Mouse (Mus musculus) heart, embryonic 12.5 days (tissue): ENCODE results near the gene Traf3ip2. TPM values are rescaled to one million over a fixed set of nuclear protein-coding genes. Genes with fewer than 3 reads are reported as not detected.

Experiments
- ATAC-seq: fragments of 200-750 bp; cut with Nextera tagmentation; 2 replicates; pipeline ENCODE4 v1.8.0; 2017; ENCODE audit warnings: moderate TSS enrichment, moderate library complexity; ENCODE audit not compliant: insufficient number of reproducible peaks, low FRiP score
- H3K27ac ChIP-seq: fragments of 300-500 bp; sonication (generic); 2 replicates; pipeline ENCODE4 v1.5.1; 2016; ENCODE audit warnings: mild to moderate bottlenecking, moderate library complexity; ENCODE audit not compliant: poor library complexity, severe bottlenecking
- H3K27me3 ChIP-seq: fragments of 300-500 bp; sonication (generic); replicated peaks from 2 replicates; pipeline ENCODE4 v1.6.1; 2016; ENCODE audit warnings: mild to moderate bottlenecking, moderate library complexity
- H3K36me3 ChIP-seq: fragments of 300-500 bp; sonication (generic); 2 replicates; pipeline ENCODE4 v1.6.1; 2016; ENCODE audit warnings: mild to moderate bottlenecking, moderate library complexity
- H3K4me1 ChIP-seq: fragments of 300-500 bp; sonication (generic); replicated peaks from 2 replicates; pipeline ENCODE4 v1.6.1; 2016; ENCODE audit warnings: mild to moderate bottlenecking
- H3K4me2 ChIP-seq: fragments of 300-500 bp; sonication (generic); 2 replicates; pipeline ENCODE4 v1.6.1; 2016; ENCODE audit warnings: mild to moderate bottlenecking, moderate library complexity
- H3K4me3 ChIP-seq: fragments of 300-500 bp; sonication (generic); 2 replicates; pipeline ENCODE4 v1.5.1; 2016; ENCODE audit warnings: mild to moderate bottlenecking
- H3K9ac ChIP-seq: fragments of 300-500 bp; sonication (generic); 2 replicates; pipeline ENCODE4 v1.6.1; 2016; ENCODE audit warnings: mild to moderate bottlenecking, moderate library complexity
- H3K9me3 ChIP-seq: fragments of 300-500 bp; sonication (generic); replicated peaks from 2 replicates; pipeline ENCODE4 v1.6.1; 2016; ENCODE audit warnings: mild to moderate bottlenecking, moderate library complexity
- WGBS: fragments of 180-500 bp; shearing (Covaris S2); methylation state at CpG from one replicate; pipeline ENCODE4 v1.1.7; 2016; 5-methylcytosine and 5-hydroxymethylcytosine counted together
- polyA plus RNA-seq: library from polyadenylated mRNA; unstranded; fragments of >200 nt; fragmentation: Nextera tagmentation; extraction: Ambion mirVana; gene quantifications from 2 replicates; pipeline ENCODE4 v1.2.1, GENCODE M21; 2016

Gene Traf3ip2
- polyA plus RNA-seq, 1 experiment from 2014 or later: 11.7 TPM

GRCm38 (mm10) chr10:39620626-39621025, 7.9 kb downstream of the Traf3ip2 start:
- no peak overlapping the region for H3K4me3 ChIP-seq
- no peaks in the 10 kb centered on the region for H3K9me3 ChIP-seq
- no peak overlapping the region for H3K27ac ChIP-seq
- no peak overlapping the region for H3K4me2 ChIP-seq
- peaks cover 13% of the 10 kb centered on the region for H3K4me1 ChIP-seq
- no peak overlapping the region for H3K9ac ChIP-seq
- peaks cover 43% of the 10 kb centered on the region for H3K36me3 ChIP-seq
- WGBS: 69% methylated on average over 5 of the region's 5 CpGs
- no peaks in the 10 kb centered on the region for H3K27me3 ChIP-seq
- no peak for ATAC-seq

- H3K4me2 ChIP-seq: no peak overlapping the region
- ATAC-seq: no peak
- no peaks in the 10 kb centered on the region for H3K9me3 ChIP-seq
- H3K4me1 ChIP-seq: peaks cover 8% of the 10 kb centered on the region
- peaks cover 46% of the 10 kb centered on the region for H3K36me3 ChIP-seq
- no peak overlapping the region for H3K4me3 ChIP-seq
- H3K9ac ChIP-seq: no peak overlapping the region
- no peak overlapping the region for H3K27ac ChIP-seq
- WGBS: 82% methylated on average over 6 of the region's 6 CpGs
- no peaks in the 10 kb centered on the region for H3K27me3 ChIP-seq
Measured at GRCm38 (mm10) chr10:39623806-39624205, 11.1 kb downstream of the Traf3ip2 start.

- Histone ChIP-seq H3K4me3 (no peak overlapping the region), H3K27me3 (no peaks in the 10 kb centered on the region), H3K4me2 (no peak overlapping the region), H3K36me3 (peaks cover 40% of the 10 kb centered on the region), H3K4me1 (peaks cover 18% of the 10 kb centered on the region), H3K9me3 (no peaks in the 10 kb centered on the region), H3K27ac (no peak overlapping the region; the same call in 1 of the 2 replicates), H3K9ac (no peak overlapping the region)
- 67% methylated on average over 12 of the region's 12 CpGs for WGBS
- ATAC-seq: no peak
Measured at GRCm38 (mm10) chr10:39624837-39625625, 12.3 kb downstream of the Traf3ip2 start.

- H3K4me3 ChIP-seq: no peak overlapping the region
- H3K4me1 ChIP-seq: peaks cover 23% of the 10 kb centered on the region
- H3K4me2 ChIP-seq: no peak overlapping the region
- H3K36me3 ChIP-seq: peaks cover 33% of the 10 kb centered on the region
- no peak overlapping the region for H3K9ac ChIP-seq
- no peaks in the 10 kb centered on the region for H3K9me3 ChIP-seq
- no peak overlapping the region for H3K27ac ChIP-seq
- no peaks in the 10 kb centered on the region for H3K27me3 ChIP-seq
- WGBS: 75% methylated on average over 11 of the region's 11 CpGs
- ATAC-seq: no peak
Measured at GRCm38 (mm10) chr10:39625626-39626260, 13.0 kb downstream of the Traf3ip2 start.

GRCm38 (mm10) chr10:39626376-39626775, 13.6 kb downstream of the Traf3ip2 start:
- Histone ChIP-seq H3K9me3 (no peaks in the 10 kb centered on the region), H3K4me2 (no peak overlapping the region), H3K36me3 (peaks cover 26% of the 10 kb centered on the region), H3K4me1 (peaks cover 29% of the 10 kb centered on the region), H3K27ac (no peak overlapping the region), H3K27me3 (no peaks in the 10 kb centered on the region), H3K9ac (no peak overlapping the region), H3K4me3 (no peak overlapping the region)
- no peak for ATAC-seq
- WGBS: 81% methylated on average over 12 of the region's 12 CpGs

GRCm38 (mm10) chr10:39628799-39629517, 16.2 kb downstream of the Traf3ip2 start:
- peaks cover 40% of the 10 kb centered on the region for H3K4me1 ChIP-seq
- no peak overlapping the region for H3K4me2 ChIP-seq
- peak overlapping the region; percentile 86 for H3K27ac ChIP-seq
- H3K36me3 ChIP-seq: peaks cover 18% of the 10 kb centered on the region
- WGBS: 35% methylated on average over 10 of the region's 10 CpGs
- ATAC-seq: peak; percentile 52; the same call in 1 of the 2 replicates
- H3K9ac ChIP-seq: no peak overlapping the region
- no peak overlapping the region for H3K4me3 ChIP-seq
- no peaks in the 10 kb centered on the region for H3K9me3 ChIP-seq
- H3K27me3 ChIP-seq: no peaks in the 10 kb centered on the region

GRCm38 (mm10) chr10:39629746-39630552, 17.2 kb downstream of the Traf3ip2 start:
- peaks cover 40% of the 10 kb centered on the region for H3K4me1 ChIP-seq
- peak overlapping the region; percentile 86 for H3K27ac ChIP-seq
- no peak overlapping the region for H3K9ac ChIP-seq
- H3K27me3 ChIP-seq: no peaks in the 10 kb centered on the region
- no peak overlapping the region for H3K4me3 ChIP-seq
- H3K4me2 ChIP-seq: peak overlapping the region; percentile 36
- no peaks in the 10 kb centered on the region for H3K9me3 ChIP-seq
- ATAC-seq: 0 out of 2 replicates have a peak, but pooled peaks have one; percentile 26
- H3K36me3 ChIP-seq: peaks cover 26% of the 10 kb centered on the region
- WGBS: 34% methylated on average over 18 of the region's 18 CpGs

GRCm38 (mm10) chr10:39630811-39631210, 18.1 kb downstream of the Traf3ip2 start:
- ATAC-seq: no peak
- no peak overlapping the region for H3K4me3 ChIP-seq
- H3K9ac ChIP-seq: 0 out of 2 replicates have a peak overlapping the region, but pooled peaks have one; percentile 37
- H3K27ac ChIP-seq: peak overlapping the region; percentile 86
- H3K4me1 ChIP-seq: peaks cover 36% of the 10 kb centered on the region
- H3K36me3 ChIP-seq: peaks cover 28% of the 10 kb centered on the region
- 33% methylated on average over 6 of the region's 6 CpGs for WGBS
- no peaks in the 10 kb centered on the region for H3K9me3 ChIP-seq
- H3K4me2 ChIP-seq: peak overlapping the region; percentile 16; the same call in 1 of the 2 replicates
- no peaks in the 10 kb centered on the region for H3K27me3 ChIP-seq

- Histone ChIP-seq H3K27me3 (no peaks in the 10 kb centered on the region), H3K4me2 (no peak overlapping the region), H3K9ac (no peak overlapping the region), H3K4me3 (no peak overlapping the region), H3K36me3 (peaks cover 22% of the 10 kb centered on the region), H3K4me1 (peaks cover 36% of the 10 kb centered on the region), H3K27ac (peak overlapping the region; percentile 86), H3K9me3 (no peaks in the 10 kb centered on the region)
- WGBS: 81% methylated on average over 14 of the region's 14 CpGs
- ATAC-seq: no peak
Measured at GRCm38 (mm10) chr10:39631627-39632026, 18.9 kb downstream of the Traf3ip2 start.

GRCm38 (mm10) chr10:39633379-39633778, 20.6 kb downstream of the Traf3ip2 start:
- Histone ChIP-seq H3K4me2 (no peak overlapping the region), H3K27ac (no peak overlapping the region), H3K4me1 (peaks cover 34% of the 10 kb centered on the region), H3K9ac (no peak overlapping the region), H3K9me3 (no peaks in the 10 kb centered on the region), H3K36me3 (peaks cover 29% of the 10 kb centered on the region), H3K27me3 (no peaks in the 10 kb centered on the region), H3K4me3 (no peak overlapping the region)
- 81% methylated on average over 6 of the region's 6 CpGs for WGBS
- no peak for ATAC-seq
